Mouse (Mus musculus) small intestine, adult 2 months (tissue): ENCODE measurements around the gene Ddx23. TPM values are rescaled to one million over a fixed set of nuclear protein-coding genes. Genes with fewer than 3 reads are reported as not detected.

Experiments
- H3K27ac ChIP-seq: fragments of 200-500 bp; 2 replicates; pipeline ENCODE4 v1.5.1; 2012; ENCODE audit warnings: low read depth, low read length, control low read depth, inconsistent platforms; ENCODE audit not compliant: insufficient read depth
- H3K27me3 ChIP-seq: fragments of 200-500 bp; 2 replicates; pipeline ENCODE4 v1.6.1; 2012; ENCODE audit warnings: mild to moderate bottlenecking, moderate library complexity, low read length, inconsistent platforms; ENCODE audit not compliant: control insufficient read depth, insufficient read depth
- H3K36me3 ChIP-seq: fragments of 200-500 bp; 2 replicates; pipeline ENCODE4 v1.6.1; 2012; ENCODE audit warnings: mild to moderate bottlenecking, low read length, control low read depth, inconsistent platforms; ENCODE audit not compliant: control insufficient read depth, insufficient read depth
- H3K4me1 ChIP-seq: fragments of 200-500 bp; 2 replicates; pipeline ENCODE4 v1.6.1; 2012; ENCODE audit warnings: low read length, inconsistent platforms, mixed read lengths; ENCODE audit not compliant: control insufficient read depth, insufficient read depth, insufficient read length
- H3K4me3 ChIP-seq: fragments of 200-500 bp; 2 replicates; pipeline ENCODE4 v1.5.1; 2012; ENCODE audit warnings: low read depth, mild to moderate bottlenecking, control low read depth, inconsistent platforms, low read length, moderate library complexity
- CTCF ChIP-seq: fragments of 200-500 bp; IDR thresholded peaks from 2 replicates; pipeline ENCODE4 v1.5.1; 2012; ENCODE audit warnings: low read depth, mild to moderate bottlenecking, control low read depth, inconsistent platforms, low read length, moderate library complexity, mixed read lengths; ENCODE audit not compliant: insufficient replicate concordance, insufficient read length; ENCODE audit errors: extremely low read depth
- POLR2A ChIP-seq: fragments of 200-500 bp; IDR thresholded peaks from 2 replicates; pipeline ENCODE4 v1.6.1; 2012; ENCODE audit warnings: low read depth, mild to moderate bottlenecking, control low read depth, inconsistent platforms, low read length, moderate library complexity
- WGBS: fragments of 180-500 bp; shearing (Covaris S2); methylation state at CpG from one replicate; pipeline ENCODE4 v1.1.7; 2018; 5-methylcytosine and 5-hydroxymethylcytosine counted together
- polyA plus RNA-seq: library from polyadenylated mRNA; depleted of rRNA; stranded (reverse); fragments of >200 nt; gene quantifications from 2 replicates; pipeline ENCODE4 v1.2.3, GENCODE M21; 2012; rRNA removed

Gene Ddx23
- 13.6 and 24.3 TPM in 2 replicates for polyA plus RNA-seq

DNA sequence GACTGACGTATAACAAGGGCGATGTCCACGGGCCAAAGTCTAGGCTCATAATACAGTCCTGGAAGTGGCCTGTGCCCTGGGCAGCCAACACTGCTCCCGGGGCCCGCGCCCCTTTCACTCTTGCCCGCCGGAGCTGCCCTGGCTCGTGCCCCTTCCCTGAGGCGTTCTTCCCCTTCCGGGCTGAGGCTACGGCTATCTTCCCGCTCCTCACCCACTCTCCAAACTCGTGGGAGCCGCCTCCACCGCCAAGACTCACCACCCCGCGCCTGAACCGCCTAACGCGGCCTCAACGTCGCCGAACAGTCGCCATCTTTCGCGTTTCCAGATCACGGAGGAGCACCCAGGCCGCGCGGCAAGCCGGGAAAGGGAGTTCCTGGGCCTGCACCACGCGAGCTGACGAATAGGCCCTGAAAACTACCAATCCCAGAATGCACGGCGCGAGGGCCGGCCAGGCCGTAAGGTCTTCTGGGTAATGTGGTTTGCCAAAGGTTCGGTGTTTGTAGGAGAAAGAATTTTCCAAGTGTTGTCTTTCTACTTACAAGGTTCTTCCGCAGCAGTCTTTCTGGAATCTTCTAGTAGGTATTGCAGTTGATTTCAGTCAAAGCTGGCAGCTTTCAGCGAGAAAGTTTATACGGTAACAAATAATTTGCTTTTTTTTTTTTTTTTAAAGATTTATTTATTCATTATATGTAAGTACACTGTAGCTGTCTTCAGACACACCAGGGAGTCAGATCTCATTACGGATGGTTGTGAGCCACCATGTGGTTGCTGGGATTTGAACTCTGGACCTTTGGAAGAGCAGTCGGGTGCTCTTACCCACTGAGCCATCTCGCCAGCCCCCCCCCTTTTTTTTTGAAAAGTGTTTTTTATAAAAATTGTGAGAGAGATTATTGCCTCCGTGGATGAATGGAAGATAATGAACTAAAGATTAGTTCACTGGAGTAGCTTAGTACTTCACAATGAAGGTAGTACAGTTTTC lies at the start of gene Ddx23:
Gene Ddx23, minus strand, starts transcription at position 328 of the 979 bp plus-strand sequence.
- 2% methylated on average over 48 of the region's 48 CpGs for WGBS
- Histone ChIP-seq H3K27me3 (no peaks in the 10 kb centered on the region), H3K4me1 (no peaks in the 10 kb centered on the region), H3K27ac (peak within 1 kb of the TSS; percentile 99), H3K4me3 (peak within 1 kb of the TSS; percentile 94), H3K36me3 (peaks cover 9% of the 10 kb centered on the region)
- TF ChIP-seq POLR2A: peak; percentile 79
- no peak for TF ChIP-seq CTCF

DNA sequence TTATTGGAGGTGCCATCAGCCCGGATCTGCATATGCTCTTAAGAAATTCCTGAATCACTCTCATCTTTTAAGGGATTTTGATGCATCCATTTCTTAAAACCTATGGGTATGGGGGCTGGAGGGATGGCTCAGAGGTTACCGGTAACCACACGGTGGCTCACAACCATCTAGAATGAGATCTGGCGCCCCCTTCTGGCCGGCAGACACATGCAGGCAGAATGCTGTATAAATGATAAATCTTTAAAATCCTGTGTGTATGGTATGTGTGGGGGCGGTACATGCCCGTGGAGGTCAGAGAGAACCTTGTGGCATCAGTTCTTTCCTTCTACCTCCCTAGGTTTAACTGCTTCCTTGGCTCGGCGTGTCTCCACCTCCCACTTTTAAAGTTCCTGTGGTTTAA lies 47.7 kb upstream of the Ddx23 start:
- WGBS: 13% methylated on average over 9 of the region's 9 CpGs
- TF ChIP-seq POLR2A (no peak), CTCF (peak; percentile 86; the same call in 1 of the 2 replicates)
- no peaks in the 10 kb centered on the region for H3K27me3 ChIP-seq
- no peaks in the 10 kb centered on the region for H3K36me3 ChIP-seq
- H3K4me1 ChIP-seq: peaks cover 7% of the 10 kb centered on the region; the same call in 1 of the 2 replicates
- no peak overlapping the region for H3K27ac ChIP-seq
- H3K4me3 ChIP-seq: no peak overlapping the region

DNA sequence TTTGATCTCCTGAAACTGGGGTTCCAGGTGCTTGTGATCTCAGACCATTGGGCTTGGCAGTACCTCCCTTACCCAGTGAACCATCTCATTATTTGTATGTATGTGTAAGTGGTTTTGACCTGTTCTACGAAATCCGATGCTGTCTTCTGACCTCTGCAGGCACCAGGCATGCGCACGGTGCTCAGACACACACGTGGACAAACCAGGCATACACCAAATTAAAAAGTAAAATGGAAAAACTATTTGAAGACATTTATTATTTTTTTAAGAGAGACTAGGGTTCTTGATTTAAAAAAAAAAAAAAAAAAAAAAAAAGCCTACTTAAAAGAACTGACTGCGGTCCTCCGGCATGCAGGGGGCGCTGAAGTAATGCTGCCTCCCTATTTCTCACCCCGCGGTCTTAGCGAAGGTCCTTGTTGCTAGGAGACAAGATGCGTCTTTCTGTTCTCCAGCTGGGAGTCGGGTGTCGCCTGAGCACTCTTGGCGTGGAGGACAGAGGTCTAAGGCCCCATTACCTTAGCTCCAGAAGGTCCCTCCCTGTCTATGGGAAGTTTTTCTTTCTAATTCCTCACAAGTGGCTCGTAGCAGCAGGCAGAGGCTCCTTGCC lies 45.2 kb upstream of the Ddx23 start, which contains the start of gene Ccdc65:
Gene Ccdc65, plus strand, starts transcription at position 442 of the 607 bp plus-strand sequence.
- WGBS: 16% methylated on average over 16 of the region's 16 CpGs
- no peaks in the 10 kb centered on the region for H3K36me3 ChIP-seq
- H3K27me3 ChIP-seq: peaks cover 5% of the 10 kb centered on the region; the same call in 1 of the 2 replicates

DNA sequence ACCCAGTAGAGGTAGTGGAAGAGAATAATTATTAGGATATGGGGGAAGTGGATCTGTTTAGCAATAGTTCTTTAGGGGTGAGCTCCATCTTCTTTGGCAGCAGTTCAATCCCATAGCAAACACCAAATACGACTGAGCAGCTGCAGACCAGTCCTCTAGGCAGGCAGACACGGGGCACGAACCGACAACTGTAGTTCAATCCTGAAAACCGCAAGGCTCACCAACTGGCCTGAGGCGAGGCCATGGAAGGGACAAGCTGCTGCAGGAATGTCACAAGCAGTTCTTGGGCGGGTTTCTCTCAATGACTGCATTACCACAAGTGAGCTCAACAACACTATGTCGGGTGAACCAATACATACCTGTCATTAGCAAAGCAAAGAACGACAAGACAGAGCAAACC lies 41.6 kb upstream of the Ddx23 start:
- H3K4me3 ChIP-seq: no peak overlapping the region
- H3K36me3 ChIP-seq: no peaks in the 10 kb centered on the region
- WGBS: 50% methylated on average over 9 of the region's 9 CpGs
- peaks cover 2% of the 10 kb centered on the region; the same call in 1 of the 2 replicates for H3K4me1 ChIP-seq
- H3K27ac ChIP-seq: no peak overlapping the region
- TF ChIP-seq CTCF (no peak), POLR2A (no peak)
- peaks cover 17% of the 10 kb centered on the region for H3K27me3 ChIP-seq

More for the DNA sequence above, 45.2 kb upstream of the Ddx23 start, which contains the start of gene Ccdc65:
- H3K27ac ChIP-seq: no peak within 1 kb of the TSS
- H3K4me3 ChIP-seq: peak within 1 kb of the TSS; percentile 44
- TF ChIP-seq CTCF (peak; percentile 82), POLR2A (no peak)
- no peaks in the 10 kb centered on the region for H3K4me1 ChIP-seq

DNA sequence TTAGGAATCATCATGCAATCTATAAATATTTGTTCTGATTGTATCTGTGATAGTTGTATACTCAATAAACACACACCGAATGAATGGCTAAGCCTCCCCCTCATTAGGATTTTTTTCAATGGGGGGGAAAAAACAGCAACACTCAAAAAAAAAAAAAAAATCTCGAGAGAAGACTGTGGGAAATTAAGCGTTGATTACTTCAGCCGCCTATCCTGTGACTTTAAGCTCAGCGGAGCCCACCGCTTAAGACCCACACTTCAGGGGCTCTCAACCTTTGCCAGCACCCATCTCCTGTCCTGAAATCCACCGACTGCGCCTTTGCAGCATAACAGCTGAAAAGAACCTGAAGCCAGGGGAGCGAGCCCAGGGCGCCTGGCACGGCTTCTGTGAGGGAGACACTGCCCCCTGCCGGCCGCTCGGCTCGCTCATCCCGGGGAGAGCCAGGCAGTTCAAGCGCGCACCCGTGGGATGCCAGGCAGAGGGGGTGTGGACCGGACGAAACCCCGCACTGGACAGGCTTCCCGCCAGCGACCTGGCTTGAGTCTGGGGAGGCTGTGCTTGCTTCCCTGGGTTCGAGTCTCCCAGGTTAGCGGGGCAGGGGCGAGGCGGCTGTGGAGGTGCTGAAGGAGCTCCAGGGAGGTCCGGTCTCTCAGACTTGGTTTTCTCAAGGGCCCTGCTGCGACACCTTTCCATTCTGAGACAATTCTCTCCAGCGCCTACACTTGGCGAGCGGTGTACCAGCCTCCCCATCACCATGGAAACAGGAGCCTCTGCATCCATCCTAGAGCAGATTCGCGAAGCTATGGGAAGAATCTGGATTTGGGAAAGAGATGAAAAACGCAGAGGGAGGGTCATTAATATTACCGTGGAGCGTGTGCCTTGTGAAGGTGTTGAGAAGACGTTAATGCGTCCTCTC lies 36.8 kb upstream of the Ddx23 start:
- Histone ChIP-seq H3K4me3 (peak overlapping the region; percentile 31; the same call in 1 of the 2 replicates), H3K27me3 (peaks cover 14% of the 10 kb centered on the region), H3K36me3 (no peaks in the 10 kb centered on the region), H3K27ac (no peak overlapping the region), H3K4me1 (peaks cover 2% of the 10 kb centered on the region; the same call in 1 of the 2 replicates)
- TF ChIP-seq CTCF: peak; percentile 89
- no peak for TF ChIP-seq POLR2A
- WGBS: 6% methylated on average over 40 of the region's 40 CpGs

DNA sequence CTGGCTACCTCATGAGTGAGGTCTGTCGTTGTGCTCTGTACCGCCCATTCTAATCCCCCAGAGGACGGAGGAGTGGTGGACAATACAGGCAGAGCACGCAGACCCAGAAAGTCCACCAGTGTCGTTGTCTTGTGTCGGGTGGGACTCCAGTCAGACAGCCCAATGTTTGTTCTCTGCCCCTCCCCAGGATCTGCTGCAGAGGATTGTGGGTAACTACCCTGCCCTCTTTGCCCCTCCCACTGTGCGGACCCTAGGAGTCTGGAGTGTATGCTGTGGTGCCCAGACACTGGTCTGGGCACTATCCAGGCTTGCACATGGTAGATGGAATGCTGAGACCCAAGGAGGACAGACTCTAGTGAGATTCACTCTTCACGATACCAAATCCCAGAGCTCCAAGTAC lies 33.5 kb upstream of the Ddx23 start:
- TF ChIP-seq CTCF: no peak
- TF ChIP-seq POLR2A: no peak
- Histone ChIP-seq H3K36me3 (no peaks in the 10 kb centered on the region), H3K4me3 (no peak overlapping the region), H3K27me3 (peaks cover 12% of the 10 kb centered on the region; the same call in 1 of the 2 replicates), H3K4me1 (peaks cover 2% of the 10 kb centered on the region; the same call in 1 of the 2 replicates), H3K27ac (no peak overlapping the region)
- 40% methylated on average over 8 of the region's 8 CpGs for WGBS
